Mouse (Mus musculus): ENCODE results near the gene Mrpl24. TPM values are rescaled to one million over a fixed set of nuclear protein-coding genes. Genes with fewer than 3 reads are reported as not detected.
A peak's percentile ranks its signal among the peaks of the same experiment; 100 is the strongest.

Mrpl24 gene
- polyA plus RNA-seq, 1 experiment: 139 TPM

- Histone ChIP-seq H3K27ac (ENCODE audit: insufficient read depth, low read depth, low read length) (peak overlapping the region; percentile 59), H3K4me3 (ENCODE audit: insufficient read depth, low read length) (peak overlapping the region; percentile 93), H3K4me1 (ENCODE audit: control insufficient read depth, insufficient read depth, low read length) (peaks cover 17% of the 10 kb centered on the region)
- TF ChIP-seq POLR2A (IDR thresholded peaks at IDR 0.05; ENCODE audit: borderline replicate concordance, low read depth, low read length) (no peak), CTCF (IDR thresholded peaks at IDR 0.05; ENCODE audit: low read depth, low read length) (no peak)
Observed at GRCm38 (mm10) chr3:87929341-87930077, 10.2 kb downstream of the Mrpl24 start.

GRCm38 (mm10) chr3:87930078-87930795 is 10.9 kb downstream of the Mrpl24 start, which contains the start of the genes Isg20l2 and Rrnad1:
Gene Isg20l2, plus strand, starts transcription at chr3:87930314.
Gene Rrnad1, minus strand, starts transcription at chr3:87930717.
- Histone ChIP-seq H3K27ac (ENCODE audit: insufficient read depth, low read depth, low read length) (peak within 1 kb of the TSS; percentile 59), H3K4me3 (ENCODE audit: insufficient read depth, low read length) (peak within 1 kb of the TSS; percentile 93), H3K4me1 (ENCODE audit: control insufficient read depth, insufficient read depth, low read length) (peaks cover 17% of the 10 kb centered on the region)
- peak; percentile 74 for TF ChIP-seq CTCF (IDR thresholded peaks at IDR 0.05; ENCODE audit: low read depth, low read length)
- TF ChIP-seq POLR2A (IDR thresholded peaks at IDR 0.05; ENCODE audit: borderline replicate concordance, low read depth, low read length): no peak

GRCm38 (mm10) chr3:87934026-87934425 is 14.7 kb downstream of the Mrpl24 start:
- no peak for TF ChIP-seq CTCF (IDR thresholded peaks at IDR 0.05; ENCODE audit: low read depth, low read length)
- no peak for TF ChIP-seq POLR2A (IDR thresholded peaks at IDR 0.05; ENCODE audit: borderline replicate concordance, low read depth, low read length)
- Histone ChIP-seq H3K4me1 (ENCODE audit: control insufficient read depth, insufficient read depth, low read length) (peaks cover 17% of the 10 kb centered on the region), H3K4me3 (ENCODE audit: insufficient read depth, low read length) (no peak overlapping the region), H3K27ac (ENCODE audit: insufficient read depth, low read depth, low read length) (no peak overlapping the region)

GRCm38 (mm10) chr3:87934501-87934900 is 15.2 kb downstream of the Mrpl24 start:
- TF ChIP-seq CTCF (IDR thresholded peaks at IDR 0.05; ENCODE audit: low read depth, low read length) (no peak), POLR2A (IDR thresholded peaks at IDR 0.05; ENCODE audit: borderline replicate concordance, low read depth, low read length) (no peak)
- Histone ChIP-seq H3K4me1 (ENCODE audit: control insufficient read depth, insufficient read depth, low read length) (peaks cover 17% of the 10 kb centered on the region), H3K27ac (ENCODE audit: insufficient read depth, low read depth, low read length) (no peak overlapping the region), H3K4me3 (ENCODE audit: insufficient read depth, low read length) (no peak overlapping the region)

- no peak overlapping the region for H3K4me3 ChIP-seq (ENCODE audit: insufficient read depth, low read length)
- H3K4me1 ChIP-seq (ENCODE audit: control insufficient read depth, insufficient read depth, low read length): peaks cover 17% of the 10 kb centered on the region
- H3K27ac ChIP-seq (ENCODE audit: insufficient read depth, low read depth, low read length): no peak overlapping the region
- TF ChIP-seq CTCF (IDR thresholded peaks at IDR 0.05; ENCODE audit: low read depth, low read length) (no peak), POLR2A (IDR thresholded peaks at IDR 0.05; ENCODE audit: borderline replicate concordance, low read depth, low read length) (no peak)
Observed at GRCm38 (mm10) chr3:87935201-87935600, 15.9 kb downstream of the Mrpl24 start.

- no peak overlapping the region for H3K4me3 ChIP-seq (ENCODE audit: insufficient read depth, low read length)
- H3K27ac ChIP-seq (ENCODE audit: insufficient read depth, low read depth, low read length): no peak overlapping the region
- TF ChIP-seq POLR2A (IDR thresholded peaks at IDR 0.05; ENCODE audit: borderline replicate concordance, low read depth, low read length) (no peak), CTCF (IDR thresholded peaks at IDR 0.05; ENCODE audit: low read depth, low read length) (peak; percentile 93)
- H3K4me1 ChIP-seq (ENCODE audit: control insufficient read depth, insufficient read depth, low read length): peaks cover 17% of the 10 kb centered on the region
Observed at GRCm38 (mm10) chr3:87935776-87936175, 16.5 kb downstream of the Mrpl24 start.

- Histone ChIP-seq H3K27ac (ENCODE audit: insufficient read depth, low read depth, low read length) (no peak overlapping the region), H3K4me3 (ENCODE audit: insufficient read depth, low read length) (no peak overlapping the region), H3K4me1 (ENCODE audit: control insufficient read depth, insufficient read depth, low read length) (no peaks in the 10 kb centered on the region)
- TF ChIP-seq CTCF (IDR thresholded peaks at IDR 0.05; ENCODE audit: low read depth, low read length): no peak
- no peak for TF ChIP-seq POLR2A (IDR thresholded peaks at IDR 0.05; ENCODE audit: borderline replicate concordance, low read depth, low read length)
Observed at GRCm38 (mm10) chr3:87940611-87941010, 21.3 kb downstream of the Mrpl24 start.

- Histone ChIP-seq H3K4me1 (ENCODE audit: control insufficient read depth, insufficient read depth, low read length) (peaks cover 6% of the 10 kb centered on the region; the same call in 1 of the 2 replicates), H3K27ac (ENCODE audit: insufficient read depth, low read depth, low read length) (no peak overlapping the region)
- no peak for TF ChIP-seq POLR2A (IDR thresholded peaks at IDR 0.05; ENCODE audit: borderline replicate concordance, low read depth, low read length)
- no peak for TF ChIP-seq CTCF (IDR thresholded peaks at IDR 0.05; ENCODE audit: low read depth, low read length)
Observed at GRCm38 (mm10) chr3:87942471-87942870, 23.2 kb downstream of the Mrpl24 start.

GRCm38 (mm10) chr3:87943586-87943985 is 24.3 kb downstream of the Mrpl24 start:
- Histone ChIP-seq H3K4me1 (ENCODE audit: control insufficient read depth, insufficient read depth, low read length) (peaks cover 6% of the 10 kb centered on the region; the same call in 1 of the 2 replicates), H3K27ac (ENCODE audit: insufficient read depth, low read depth, low read length) (no peak overlapping the region), H3K4me3 (ENCODE audit: insufficient read depth, low read length) (no peak overlapping the region)
- no peak for TF ChIP-seq POLR2A (IDR thresholded peaks at IDR 0.05; ENCODE audit: borderline replicate concordance, low read depth, low read length)
- TF ChIP-seq CTCF (IDR thresholded peaks at IDR 0.05; ENCODE audit: low read depth, low read length): no peak

More at GRCm38 (mm10) chr3:87942471-87942870, 23.2 kb downstream of the Mrpl24 start:
- no peak overlapping the region for H3K4me3 ChIP-seq (ENCODE audit: insufficient read depth, low read length)
